Mouse (Mus musculus): ENCODE measurements around the gene Popdc3. TPM values are rescaled to one million over a fixed set of nuclear protein-coding genes. Genes with fewer than 3 reads are reported as not detected.
"Not testable (repeated sequence)": the region's sequence is repeated elsewhere in the genome, so short reads cannot be mapped to it uniquely, and the experiment has no call there.

The Popdc3 gene
- polyA plus RNA-seq, 1 experiment, result not detected

- H3K4me3 ChIP-seq (ENCODE audit: insufficient read depth, low read depth, low read length), result no peak overlapping the region
- H3K27ac ChIP-seq (replicated peaks; ENCODE audit: low read depth, low read length), result no peak overlapping the region
- no peaks in the 10 kb centered on the region for H3K4me1 ChIP-seq (ENCODE audit: control insufficient read depth, insufficient read depth, insufficient read length, low read length)
These were observed 99.1 kb downstream of the Popdc3 start for GRCm38 (mm10) chr10:45276995-45277394.

- no peak overlapping the region for H3K4me3 ChIP-seq (ENCODE audit: insufficient read depth, low read depth, low read length)
- H3K4me1 ChIP-seq (ENCODE audit: control insufficient read depth, insufficient read depth, insufficient read length, low read length), result no peaks in the 10 kb centered on the region
- no peak overlapping the region for H3K27ac ChIP-seq (replicated peaks; ENCODE audit: low read depth, low read length)
These were observed 107.8 kb downstream of the Popdc3 start for GRCm38 (mm10) chr10:45285651-45286050.

- Histone ChIP-seq H3K4me1 (ENCODE audit: control insufficient read depth, insufficient read depth, insufficient read length, low read length) (no peaks in the 10 kb centered on the region), H3K4me3 (ENCODE audit: insufficient read depth, low read depth, low read length) (no peak overlapping the region), H3K27ac (replicated peaks; ENCODE audit: low read depth, low read length) (no peak overlapping the region)
These were observed 110.5 kb downstream of the Popdc3 start for GRCm38 (mm10) chr10:45288351-45288750.

- Histone ChIP-seq H3K4me3 (ENCODE audit: insufficient read depth, low read depth, low read length) (peak overlapping the region; percentile 48), H3K4me1 (ENCODE audit: control insufficient read depth, insufficient read depth, insufficient read length, low read length) (no peaks in the 10 kb centered on the region), H3K27ac (replicated peaks; ENCODE audit: low read depth, low read length) (no peak overlapping the region)
These were observed 111.6 kb downstream of the Popdc3 start for GRCm38 (mm10) chr10:45289218-45290105.

- H3K27ac ChIP-seq (replicated peaks; ENCODE audit: low read depth, low read length), result no peak overlapping the region
- H3K4me1 ChIP-seq (ENCODE audit: control insufficient read depth, insufficient read depth, insufficient read length, low read length), result no peaks in the 10 kb centered on the region
- H3K4me3 ChIP-seq (ENCODE audit: insufficient read depth, low read depth, low read length), result no peak overlapping the region
These were observed 112.7 kb downstream of the Popdc3 start for GRCm38 (mm10) chr10:45290618-45291017.

GRCm38 (mm10) chr10:45292159-45292558 is 114.3 kb downstream of the Popdc3 start:
- H3K4me1 ChIP-seq (ENCODE audit: control insufficient read depth, insufficient read depth, insufficient read length, low read length); H3K4me3 ChIP-seq (ENCODE audit: insufficient read depth, low read depth, low read length); H3K27ac ChIP-seq (replicated peaks; ENCODE audit: low read depth, low read length): not testable (repeated sequence)

- Histone ChIP-seq H3K27ac (replicated peaks; ENCODE audit: low read depth, low read length) (no peak overlapping the region), H3K4me1 (ENCODE audit: control insufficient read depth, insufficient read depth, insufficient read length, low read length) (no peaks in the 10 kb centered on the region), H3K4me3 (ENCODE audit: insufficient read depth, low read depth, low read length) (no peak overlapping the region)
These were observed 117.2 kb downstream of the Popdc3 start for GRCm38 (mm10) chr10:45295093-45295492.

GRCm38 (mm10) chr10:45298503-45298902 is 120.6 kb downstream of the Popdc3 start:
- Histone ChIP-seq H3K4me1 (ENCODE audit: control insufficient read depth, insufficient read depth, insufficient read length, low read length) (no peaks in the 10 kb centered on the region), H3K4me3 (ENCODE audit: insufficient read depth, low read depth, low read length) (no peak overlapping the region), H3K27ac (replicated peaks; ENCODE audit: low read depth, low read length) (no peak overlapping the region)

GRCm38 (mm10) chr10:45299509-45299908 is 121.6 kb downstream of the Popdc3 start:
- no peaks in the 10 kb centered on the region for H3K4me1 ChIP-seq (ENCODE audit: control insufficient read depth, insufficient read depth, insufficient read length, low read length)
- H3K27ac ChIP-seq (replicated peaks; ENCODE audit: low read depth, low read length), result no peak overlapping the region
- no peak overlapping the region for H3K4me3 ChIP-seq (ENCODE audit: insufficient read depth, low read depth, low read length)

GRCm38 (mm10) chr10:45303315-45304036 is 125.6 kb downstream of the Popdc3 start:
- no peaks in the 10 kb centered on the region for H3K4me1 ChIP-seq (ENCODE audit: control insufficient read depth, insufficient read depth, insufficient read length, low read length)
- no peak overlapping the region for H3K4me3 ChIP-seq (ENCODE audit: insufficient read depth, low read depth, low read length)
- H3K27ac ChIP-seq (replicated peaks; ENCODE audit: low read depth, low read length), result no peak overlapping the region

GRCm38 (mm10) chr10:45305173-45305572 is 127.3 kb downstream of the Popdc3 start:
- Histone ChIP-seq H3K27ac (replicated peaks; ENCODE audit: low read depth, low read length) (no peak overlapping the region), H3K4me1 (ENCODE audit: control insufficient read depth, insufficient read depth, insufficient read length, low read length) (no peaks in the 10 kb centered on the region), H3K4me3 (ENCODE audit: insufficient read depth, low read depth, low read length) (no peak overlapping the region)

GRCm38 (mm10) chr10:45311129-45311528 is 133.2 kb downstream of the Popdc3 start:
- H3K4me1 ChIP-seq (ENCODE audit: control insufficient read depth, insufficient read depth, insufficient read length, low read length), result no peaks in the 10 kb centered on the region
- H3K27ac ChIP-seq (replicated peaks; ENCODE audit: low read depth, low read length), result no peak overlapping the region

GRCm38 (mm10) chr10:45311624-45312023 is 133.7 kb downstream of the Popdc3 start:
- no peak overlapping the region for H3K27ac ChIP-seq (replicated peaks; ENCODE audit: low read depth, low read length)
- H3K4me3 ChIP-seq (ENCODE audit: insufficient read depth, low read depth, low read length), result no peak overlapping the region
- H3K4me1 ChIP-seq (ENCODE audit: control insufficient read depth, insufficient read depth, insufficient read length, low read length), result no peaks in the 10 kb centered on the region

More at GRCm38 (mm10) chr10:45311129-45311528, 133.2 kb downstream of the Popdc3 start:
- H3K4me3 ChIP-seq (ENCODE audit: insufficient read depth, low read depth, low read length), result no peak overlapping the region

- H3K4me1 ChIP-seq (ENCODE audit: control insufficient read depth, insufficient read depth, insufficient read length, low read length), result no peaks in the 10 kb centered on the region
- no peak overlapping the region for H3K27ac ChIP-seq (replicated peaks; ENCODE audit: low read depth, low read length)
- no peak overlapping the region for H3K4me3 ChIP-seq (ENCODE audit: insufficient read depth, low read depth, low read length)
These were observed 137.0 kb downstream of the Popdc3 start for GRCm38 (mm10) chr10:45314865-45315264.

- no peak overlapping the region for H3K4me3 ChIP-seq (ENCODE audit: insufficient read depth, low read depth, low read length)
These were observed 141.0 kb downstream of the Popdc3 start for GRCm38 (mm10) chr10:45318922-45319321.

More at GRCm38 (mm10) chr10:45318922-45319321, 141.0 kb downstream of the Popdc3 start:
- Histone ChIP-seq H3K4me1 (ENCODE audit: control insufficient read depth, insufficient read depth, insufficient read length, low read length) (no peaks in the 10 kb centered on the region), H3K27ac (replicated peaks; ENCODE audit: low read depth, low read length) (no peak overlapping the region)

All from brown adipose tissue, adult 24 weeks (tissue).